Mouse (Mus musculus): ENCODE results near the gene Zfp973.
"Not testable (repeated sequence)": the region's sequence is repeated elsewhere in the genome, so short reads cannot be mapped to it uniquely, and the experiment has no call there.

Gene Zfp973

GRCm38 (mm10) chr2:176670222-176670621, at the start of gene Zfp973:
Gene Zfp973, plus strand, starts transcription at chr2:176670522.
- not testable (repeated sequence) for DNase-seq (ENCODE audit: low spot score)

- DNase-seq (ENCODE audit: low spot score) = not testable (repeated sequence)
Observed at GRCm38 (mm10) chr2:176636244-176636643, 34.1 kb upstream of the Zfp973 start, which contains the start of gene Gm14308. Gene Gm14308, minus strand, starts transcription at chr2:176636344.

- DNase-seq (ENCODE audit: low spot score) = peak; percentile 36
Observed at GRCm38 (mm10) chr2:176708051-176708450, 37.7 kb downstream of the Zfp973 start, which contains the start of gene Gm14305. Gene Gm14305, plus strand, starts transcription at chr2:176708328.

All from layer of hippocampus, adult 11-12 months (tissue).